Mouse (Mus musculus) heart, postnatal 0 days (tissue): ENCODE data around the gene Gm10401. TPM values are rescaled to one million over a fixed set of nuclear protein-coding genes. Genes with fewer than 3 reads are reported as not detected.

Experiments used
- ATAC-seq: fragments of 200-750 bp; cut with Nextera tagmentation; 2 replicates; pipeline ENCODE4 v1.8.0; 2017; ENCODE audit warnings: low read depth, moderate number of reproducible peaks, moderate library complexity; ENCODE audit not compliant: insufficient read depth
- DNase-seq: peaks from one replicate; pipeline ENCODE4 v3.0.0-alpha.2; 2016; ENCODE audit warnings: low spot score
- H3K27ac ChIP-seq: fragments of 300-500 bp; sonication (generic); 2 replicates; pipeline ENCODE4 v1.5.1; 2014; ENCODE audit warnings: low read depth, mild to moderate bottlenecking
- H3K27me3 ChIP-seq: fragments of 300-500 bp; sonication (generic); 2 replicates; pipeline ENCODE4 v1.6.1; 2014; ENCODE audit warnings: low read length, mixed read lengths; ENCODE audit not compliant: control insufficient read depth, insufficient read depth
- H3K36me3 ChIP-seq: fragments of 300-500 bp; sonication (generic); replicated peaks from 2 replicates; pipeline ENCODE4 v1.6.1; 2014; ENCODE audit warnings: low read length, mixed read lengths; ENCODE audit not compliant: control insufficient read depth, insufficient read depth
- H3K4me1 ChIP-seq: fragments of 300-500 bp; sonication (generic); 2 replicates; pipeline ENCODE4 v1.6.1; 2014; ENCODE audit warnings: antibody characterized with exemption; ENCODE audit not compliant: control insufficient read depth, insufficient read depth
- H3K4me2 ChIP-seq: fragments of 300-500 bp; sonication (generic); 2 replicates; pipeline ENCODE4 v1.6.1; 2014; ENCODE audit warnings: low read depth, mild to moderate bottlenecking, low read length, moderate library complexity
- H3K4me3 ChIP-seq: fragments of 300-500 bp; sonication (generic); 2 replicates; pipeline ENCODE4 v1.5.1; 2014; ENCODE audit warnings: low read depth, low read length
- H3K9ac ChIP-seq: fragments of 300-500 bp; sonication (generic); replicated peaks from 2 replicates; pipeline ENCODE4 v1.6.1; 2014; ENCODE audit warnings: low read depth, low read length, mixed read lengths
- H3K9me3 ChIP-seq: fragments of 300-500 bp; sonication (generic); replicated peaks from 2 replicates; pipeline ENCODE4 v1.6.1; 2016; ENCODE audit warnings: low read length; ENCODE audit not compliant: control insufficient read depth
- CTCF ChIP-seq: IDR thresholded peaks from 2 replicates; pipeline ENCODE4 v1.5.1; 2016; ENCODE audit warnings: antibody characterized with exemption, control low read depth, low read depth
- EP300 ChIP-seq: IDR thresholded peaks from 2 replicates; pipeline ENCODE4 v1.6.1; 2016; ENCODE audit warnings: antibody characterized with exemption, low read depth
- WGBS: fragments of 180-500 bp; shearing (Covaris S2); extraction: QIAGEN DNeasy Blood & Tissue Kit; methylation state at CpG from one replicate; pipeline ENCODE4 v1.1.7; 2014; 5-methylcytosine and 5-hydroxymethylcytosine counted together
- polyA plus RNA-seq: library from polyadenylated mRNA; unstranded; fragments of >200 nt; fragmentation: Nextera tagmentation; extraction: Ambion mirVana; gene quantifications from 2 replicates; pipeline ENCODE4 v1.2.1, GENCODE M21; 2015
- total RNA-seq: library from RNA; depleted of rRNA; stranded (reverse); fragments of >200 nt; gene quantifications from 2 replicates; pipeline ENCODE4 v1.2.3, GENCODE M21; 2014; ENCODE audit warnings: low replicate concordance

Gene Gm10401
- total and polyA plus RNA-seq, 2 experiments from 2014 or later: 14.4 TPM; not detected in 1

DNA sequence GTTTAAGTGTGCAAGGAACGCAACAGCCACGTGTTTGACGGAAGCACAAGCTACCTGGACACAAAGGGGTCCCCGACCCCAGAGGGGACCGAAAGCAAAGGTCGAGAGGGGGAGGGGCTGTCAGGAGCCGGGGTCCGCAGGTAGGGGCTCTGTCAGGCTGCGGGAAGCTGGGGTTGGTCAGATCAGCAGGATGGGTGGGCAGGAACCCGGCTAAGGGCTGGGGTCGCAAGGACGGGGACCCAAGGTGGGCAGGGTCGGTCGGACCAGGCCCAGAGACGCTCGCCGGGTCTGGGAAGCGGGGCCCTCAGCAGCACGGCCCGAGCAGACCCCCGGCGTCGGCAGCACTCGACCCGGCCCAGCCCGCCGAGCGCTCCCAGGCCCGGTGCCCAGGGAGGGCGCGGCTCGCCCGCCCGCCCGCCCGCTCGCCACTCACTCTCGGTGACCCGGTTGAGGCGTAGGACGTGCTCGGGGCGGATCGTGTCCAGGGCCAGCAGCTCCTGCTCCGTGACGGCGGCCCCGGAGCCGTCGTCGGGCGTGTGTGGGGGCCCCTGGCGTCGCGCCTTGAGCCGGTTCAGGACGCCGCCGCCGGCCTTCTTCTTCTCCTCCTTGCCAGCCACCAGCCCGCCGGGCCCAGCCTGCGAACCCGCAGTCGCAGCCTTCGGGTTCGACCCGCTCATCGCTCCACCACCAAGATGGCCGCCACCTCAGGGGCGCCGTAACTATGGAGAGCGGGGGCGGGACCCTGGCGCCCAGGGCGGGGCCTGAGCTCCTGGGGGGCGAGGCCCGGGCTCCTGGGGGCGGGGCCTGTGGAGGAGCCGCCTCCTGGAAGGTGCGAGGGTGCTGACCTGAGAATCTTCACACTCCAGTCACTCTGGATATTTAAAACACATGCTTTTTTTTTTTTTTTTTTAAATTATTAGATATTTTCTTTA, 36.4 kb upstream of the Gm10401 start, which contains the start of gene Unc119b:
Unc119b (minus strand) TSS at position 742 of the 932 bp plus-strand sequence.
- DNase-seq (peak; percentile 76), ATAC-seq (peak; percentile 98)
- peak within 1 kb of the TSS; percentile 43; the same call in 1 of the 2 replicates for H3K27ac ChIP-seq
- peaks cover 11% of the 10 kb centered on the region for H3K36me3 ChIP-seq
- 0 out of 2 replicates have a peak, but pooled peaks cover 3% of the 10 kb centered on the region for H3K27me3 ChIP-seq
- no peak for TF ChIP-seq CTCF
- TF ChIP-seq EP300: no peak
- peak within 1 kb of the TSS; percentile 77 for H3K9ac ChIP-seq
- peak within 1 kb of the TSS; percentile 100 for H3K4me2 ChIP-seq
- H3K9me3 ChIP-seq: no peaks in the 10 kb centered on the region
- WGBS: under 1% methylated on average over 41 of the region's 81 CpGs
- peaks cover 18% of the 10 kb centered on the region; the same call in 1 of the 2 replicates for H3K4me1 ChIP-seq
- peak within 1 kb of the TSS; percentile 96 for H3K4me3 ChIP-seq

DNA sequence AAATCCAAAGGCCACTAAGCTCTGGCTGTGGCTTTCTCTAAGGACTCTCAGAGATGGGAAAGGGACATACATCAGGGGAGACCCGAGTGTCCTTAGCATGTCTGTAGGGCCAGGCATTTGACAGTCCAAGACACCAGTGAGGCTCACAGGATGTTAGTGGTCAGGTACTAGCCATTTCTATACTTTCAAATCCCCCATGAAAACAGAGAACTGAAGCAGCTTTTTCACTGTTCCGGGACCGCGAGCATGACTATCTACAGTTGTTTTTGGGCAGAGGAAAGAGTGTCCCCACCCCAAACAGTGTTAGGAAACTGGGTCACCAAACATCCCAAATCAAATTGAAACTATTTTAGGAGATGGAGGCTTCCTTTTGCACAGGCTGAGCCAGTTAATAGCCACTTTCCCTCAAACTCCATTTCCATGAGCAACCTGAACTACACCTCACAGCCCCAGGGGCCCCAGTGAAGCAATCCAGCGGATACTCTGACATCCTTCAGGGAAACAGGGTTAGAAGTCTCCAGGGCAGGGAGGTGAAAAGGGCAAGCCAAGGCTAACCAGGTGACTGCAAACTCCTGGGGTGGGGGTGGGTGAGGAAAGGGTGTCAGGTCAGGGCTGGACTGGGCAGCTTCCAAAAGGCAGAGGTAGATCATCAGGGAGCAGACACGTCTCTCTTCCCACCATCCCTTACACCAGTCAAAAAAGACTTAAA, 35.4 kb upstream of the Gm10401 start:
- ATAC-seq (no peak), DNase-seq (no peak)
- Histone ChIP-seq H3K27ac (no peak overlapping the region), H3K4me3 (peak overlapping the region; percentile 96), H3K36me3 (peaks cover 20% of the 10 kb centered on the region), H3K4me2 (peak overlapping the region; percentile 100), H3K9ac (peak overlapping the region; percentile 77; the same call in 1 of the 2 replicates), H3K4me1 (peaks cover 18% of the 10 kb centered on the region; the same call in 1 of the 2 replicates), H3K27me3 (0 out of 2 replicates have a peak, but pooled peaks cover 3% of the 10 kb centered on the region), H3K9me3 (no peaks in the 10 kb centered on the region)
- WGBS: 70% methylated on average over 6 of the region's 6 CpGs
- TF ChIP-seq EP300 (no peak), CTCF (no peak)

DNA sequence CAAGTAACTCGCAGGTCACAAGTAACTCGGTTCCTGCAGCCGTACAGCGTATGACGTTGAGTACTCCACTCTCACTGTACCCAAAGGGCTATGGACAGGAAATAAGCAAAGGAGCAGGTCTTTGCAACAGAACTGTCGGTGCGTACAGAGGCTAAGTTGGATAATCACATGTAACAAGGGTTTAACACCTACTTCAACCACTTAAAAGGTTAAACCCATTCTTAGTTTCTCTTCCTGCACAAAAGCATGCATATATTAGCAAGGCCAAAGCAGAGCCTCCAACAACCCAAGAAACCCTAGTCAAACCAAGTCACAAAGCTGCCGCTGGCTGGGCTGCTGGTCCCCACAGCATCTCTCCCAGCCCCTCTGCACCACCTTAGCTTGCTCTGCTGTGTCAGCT, 34.4 kb upstream of the Gm10401 start:
- Histone ChIP-seq H3K4me2 (no peak overlapping the region), H3K27me3 (no peaks in the 10 kb centered on the region), H3K4me3 (no peak overlapping the region), H3K4me1 (peaks cover 18% of the 10 kb centered on the region; the same call in 1 of the 2 replicates), H3K9me3 (no peaks in the 10 kb centered on the region), H3K9ac (no peak overlapping the region), H3K27ac (no peak overlapping the region), H3K36me3 (peaks cover 30% of the 10 kb centered on the region)
- DNase-seq: no peak
- 83% methylated on average over 8 of the region's 8 CpGs for WGBS
- TF ChIP-seq EP300: no peak
- TF ChIP-seq CTCF: no peak
- no peak for ATAC-seq

DNA sequence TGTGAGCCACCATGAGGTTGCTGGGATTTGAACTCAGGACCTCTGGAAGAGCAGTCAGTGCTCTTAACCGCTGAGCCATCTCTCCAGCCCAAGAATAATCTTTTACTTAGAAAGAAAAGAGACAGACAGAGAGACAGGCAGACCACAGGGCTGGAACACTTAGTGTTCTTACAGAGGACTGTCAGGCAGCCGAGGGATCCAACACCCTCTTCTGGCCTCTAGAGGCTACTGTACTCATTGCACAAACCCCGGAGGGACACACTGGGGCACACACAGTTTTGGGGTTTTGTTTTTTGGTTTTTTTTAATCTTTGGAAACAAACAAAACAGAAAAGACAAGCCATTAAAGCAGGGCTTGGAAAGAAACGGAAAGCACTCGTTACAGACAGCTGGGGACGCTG, 31.2 kb upstream of the Gm10401 start:
- ATAC-seq (no peak), DNase-seq (no peak)
- H3K27ac ChIP-seq: no peak overlapping the region
- peaks cover 45% of the 10 kb centered on the region for H3K36me3 ChIP-seq
- H3K27me3 ChIP-seq: no peaks in the 10 kb centered on the region
- H3K9ac ChIP-seq: no peak overlapping the region
- H3K4me2 ChIP-seq: no peak overlapping the region
- no peaks in the 10 kb centered on the region for H3K9me3 ChIP-seq
- peaks cover 18% of the 10 kb centered on the region; the same call in 1 of the 2 replicates for H3K4me1 ChIP-seq
- WGBS: 83% methylated on average over 6 of the region's 6 CpGs
- H3K4me3 ChIP-seq: no peak overlapping the region
- no peak for TF ChIP-seq EP300
- no peak for TF ChIP-seq CTCF

DNA sequence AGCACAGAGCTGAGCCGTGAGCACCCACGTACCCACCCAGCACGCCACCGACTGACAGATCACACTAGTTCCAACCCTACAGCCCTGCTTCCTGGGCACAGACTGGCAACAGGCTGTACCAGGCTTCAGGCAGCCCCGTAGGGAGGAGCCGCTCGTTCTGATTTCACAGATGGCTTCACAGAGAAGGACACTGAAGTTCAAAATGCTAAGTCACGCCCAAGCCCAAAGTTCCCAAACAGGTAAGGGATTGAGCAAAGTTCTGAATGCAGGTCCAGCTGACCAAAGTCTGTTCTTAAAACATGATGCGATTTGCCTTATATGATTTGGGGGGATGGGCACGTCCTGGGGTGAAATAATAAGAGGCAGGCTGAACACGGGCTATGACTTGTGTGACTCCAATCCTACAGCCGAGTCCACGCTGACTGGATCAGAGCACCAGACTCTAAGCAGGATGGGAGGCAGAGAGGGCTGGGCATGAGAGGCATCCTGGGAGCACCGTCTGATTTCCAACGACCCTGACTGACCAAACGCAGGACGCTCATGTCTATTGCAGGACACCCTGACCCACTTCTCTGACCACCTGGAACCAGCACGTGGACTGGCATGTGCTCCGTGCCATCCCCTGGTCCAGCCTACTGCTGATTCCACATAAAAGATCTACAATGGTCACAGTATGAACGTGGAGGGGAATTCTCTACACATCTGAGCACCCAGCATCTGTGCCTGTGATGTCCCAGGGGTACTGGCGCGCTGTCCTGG, 29.5 kb upstream of the Gm10401 start:
- peaks cover 53% of the 10 kb centered on the region for H3K36me3 ChIP-seq

More for the DNA sequence above, 29.5 kb upstream of the Gm10401 start:
- no peak overlapping the region for H3K4me2 ChIP-seq
- no peak overlapping the region for H3K27ac ChIP-seq
- ATAC-seq (no peak), DNase-seq (no peak)
- H3K4me3 ChIP-seq: no peak overlapping the region
- H3K4me1 ChIP-seq: 0 out of 2 replicates have a peak, but pooled peaks cover 1% of the 10 kb centered on the region
- 88% methylated on average over 22 of the region's 22 CpGs for WGBS
- no peak for TF ChIP-seq CTCF
- TF ChIP-seq EP300: no peak
- no peaks in the 10 kb centered on the region for H3K9me3 ChIP-seq
- no peak overlapping the region for H3K9ac ChIP-seq
- H3K27me3 ChIP-seq: no peaks in the 10 kb centered on the region
